Mouse (Mus musculus): ENCODE results near the gene Sox21. TPM values are rescaled to one million over a fixed set of nuclear protein-coding genes. Genes with fewer than 3 reads are reported as not detected.
A peak's percentile ranks its signal among the peaks of the same experiment; 100 is the strongest.

The Sox21 gene
- polyA plus RNA-seq, 1 experiment: not detected

DNA sequence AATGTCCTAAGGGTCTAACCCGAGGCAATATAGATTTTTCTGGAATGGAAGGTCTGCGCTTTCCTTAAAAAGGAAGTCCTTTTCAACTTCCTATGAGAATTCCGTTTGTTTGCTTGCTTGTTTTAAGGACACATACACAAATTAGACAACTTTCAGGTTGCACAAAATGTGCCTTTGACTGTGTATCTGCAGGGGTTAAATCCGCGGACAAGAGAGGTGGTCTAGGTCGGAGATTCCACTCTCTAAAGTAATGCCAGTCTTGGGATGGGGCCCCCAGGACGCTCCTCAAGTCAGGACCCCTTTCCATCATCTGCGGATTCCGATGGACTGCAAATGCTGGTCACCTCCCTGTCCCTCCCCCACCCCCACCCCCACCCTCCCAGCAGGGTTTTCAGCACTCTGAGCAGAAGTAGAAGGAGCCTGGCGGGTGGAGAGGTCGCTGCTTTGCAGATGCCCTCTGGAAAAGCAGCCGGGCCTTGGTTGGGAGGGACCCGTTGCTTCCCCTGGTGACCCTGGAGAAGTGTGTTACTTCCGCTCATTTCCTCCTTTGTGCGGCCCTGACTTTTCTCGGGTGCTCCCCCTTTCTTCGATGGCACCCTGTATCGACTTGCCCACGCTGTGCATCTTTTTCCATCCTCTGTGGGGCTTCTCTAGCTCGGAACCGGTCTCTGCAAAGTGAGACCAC, 10.2 kb downstream of the Sox21 start:
- peaks cover 92% of the 10 kb centered on the region for H3K27me3 ChIP-seq (replicated peaks)
- H3K4me3 ChIP-seq (replicated peaks): peak overlapping the region; percentile 7
- H3K4me1 ChIP-seq: peaks cover 22% of the 10 kb centered on the region
- no peaks in the 10 kb centered on the region for H3K36me3 ChIP-seq (replicated peaks; ENCODE audit: low read length)
- TF ChIP-seq FLI1 (IDR thresholded peaks at IDR 0.05; ENCODE audit: low read length) (no peak), GATA1 (IDR thresholded peaks at IDR 0.05; ENCODE audit: borderline replicate concordance, low read length) (no peak)
- H3K9me3 ChIP-seq: peaks cover 9% of the 10 kb centered on the region

DNA sequence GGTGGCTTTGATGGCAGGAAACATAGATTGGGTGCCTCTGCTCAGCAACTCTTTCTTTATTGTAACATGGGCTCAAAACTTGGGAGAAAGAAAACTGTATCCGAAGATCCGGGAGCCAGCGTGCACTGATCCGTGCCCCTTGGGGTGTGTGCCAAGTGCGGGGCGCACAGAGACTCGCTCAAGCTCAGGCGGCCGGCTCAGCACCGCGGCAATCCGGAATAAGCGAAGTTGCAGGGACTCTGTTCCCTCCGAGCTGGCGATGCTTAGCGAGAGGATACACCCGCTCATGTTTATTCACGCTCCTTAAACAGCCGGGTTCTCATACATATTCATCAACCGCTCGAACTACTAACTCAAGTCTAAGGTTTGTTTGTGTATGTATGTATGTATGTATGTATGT, 10.9 kb downstream of the Sox21 start:
- no peaks in the 10 kb centered on the region for H3K36me3 ChIP-seq (replicated peaks; ENCODE audit: low read length)
- H3K4me1 ChIP-seq: peaks cover 15% of the 10 kb centered on the region
- no peak for TF ChIP-seq GATA1 (IDR thresholded peaks at IDR 0.05; ENCODE audit: borderline replicate concordance, low read length)
- no peak for TF ChIP-seq FLI1 (IDR thresholded peaks at IDR 0.05; ENCODE audit: low read length)
- peaks cover 16% of the 10 kb centered on the region for H3K9me3 ChIP-seq
- H3K27me3 ChIP-seq (replicated peaks): peaks cover 91% of the 10 kb centered on the region
- H3K4me3 ChIP-seq (replicated peaks): peak overlapping the region; percentile 79

- peaks cover 14% of the 10 kb centered on the region for H3K4me1 ChIP-seq
- no peak overlapping the region for H3K4me3 ChIP-seq (replicated peaks)
- TF ChIP-seq GATA1 (IDR thresholded peaks at IDR 0.05; ENCODE audit: borderline replicate concordance, low read length): no peak
- TF ChIP-seq FLI1 (IDR thresholded peaks at IDR 0.05; ENCODE audit: low read length): no peak
- H3K36me3 ChIP-seq (replicated peaks; ENCODE audit: low read length): no peaks in the 10 kb centered on the region
- peaks cover 86% of the 10 kb centered on the region for H3K27me3 ChIP-seq (replicated peaks)
- H3K9me3 ChIP-seq: peaks cover 20% of the 10 kb centered on the region
Measured at GRCm38 (mm10) chr14:118225061-118225743, 11.6 kb downstream of the Sox21 start.

DNA sequence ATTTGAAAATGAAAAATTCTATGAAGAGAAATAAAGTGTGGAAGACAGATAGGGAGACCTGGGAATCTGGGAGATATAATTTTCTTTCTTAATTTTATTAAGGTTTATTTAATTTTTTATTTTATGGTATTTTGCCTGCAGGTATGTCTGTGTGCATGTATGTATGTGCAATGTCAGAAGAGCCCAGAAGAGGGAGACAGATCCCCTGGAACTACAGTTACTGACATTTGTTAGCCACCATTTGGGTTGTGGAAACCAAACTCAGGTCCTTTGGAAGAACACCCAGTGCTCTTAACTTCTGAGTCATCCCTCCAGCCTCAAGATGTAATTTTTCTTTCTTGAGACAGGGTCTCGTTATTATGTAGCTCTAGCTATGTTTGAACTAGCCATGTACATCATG, 15.9 kb downstream of the Sox21 start:
- H3K4me1 ChIP-seq: peaks cover 6% of the 10 kb centered on the region
- no peaks in the 10 kb centered on the region for H3K36me3 ChIP-seq (replicated peaks; ENCODE audit: low read length)
- H3K27me3 ChIP-seq (replicated peaks): peaks cover 60% of the 10 kb centered on the region
- TF ChIP-seq GATA1 (IDR thresholded peaks at IDR 0.05; ENCODE audit: borderline replicate concordance, low read length): no peak
- no peak for TF ChIP-seq FLI1 (IDR thresholded peaks at IDR 0.05; ENCODE audit: low read length)
- no peak overlapping the region for H3K4me3 ChIP-seq (replicated peaks)
- H3K9me3 ChIP-seq: peaks cover 32% of the 10 kb centered on the region

DNA sequence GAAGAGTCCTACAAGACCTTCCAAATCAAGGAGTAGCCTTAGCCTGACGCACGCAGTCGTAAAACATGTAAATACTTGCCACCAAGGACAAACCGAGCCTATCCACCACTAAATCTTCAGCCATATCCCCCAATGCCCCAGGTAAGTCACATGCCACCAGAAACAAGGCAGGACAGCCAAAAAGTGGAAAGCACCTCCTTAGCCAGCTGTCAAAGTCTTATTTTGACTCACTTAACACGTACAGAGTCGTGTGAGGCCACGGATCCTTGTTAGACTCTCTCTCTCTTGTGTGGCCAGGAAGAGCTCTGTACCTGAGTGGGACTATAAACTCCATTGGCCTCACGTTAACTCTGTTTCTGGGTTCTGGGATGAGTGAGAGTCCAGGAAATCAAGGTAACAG, 20.0 kb downstream of the Sox21 start:
- Histone ChIP-seq H3K4me3 (replicated peaks) (no peak overlapping the region), H3K27me3 (replicated peaks) (peaks cover 35% of the 10 kb centered on the region), H3K36me3 (replicated peaks; ENCODE audit: low read length) (no peaks in the 10 kb centered on the region), H3K9me3 (peaks cover 26% of the 10 kb centered on the region), H3K4me1 (peaks cover 4% of the 10 kb centered on the region; the same call in 1 of the 2 replicates)
- TF ChIP-seq FLI1 (IDR thresholded peaks at IDR 0.05; ENCODE audit: low read length): no peak
- TF ChIP-seq GATA1 (IDR thresholded peaks at IDR 0.05; ENCODE audit: borderline replicate concordance, low read length): no peak

DNA sequence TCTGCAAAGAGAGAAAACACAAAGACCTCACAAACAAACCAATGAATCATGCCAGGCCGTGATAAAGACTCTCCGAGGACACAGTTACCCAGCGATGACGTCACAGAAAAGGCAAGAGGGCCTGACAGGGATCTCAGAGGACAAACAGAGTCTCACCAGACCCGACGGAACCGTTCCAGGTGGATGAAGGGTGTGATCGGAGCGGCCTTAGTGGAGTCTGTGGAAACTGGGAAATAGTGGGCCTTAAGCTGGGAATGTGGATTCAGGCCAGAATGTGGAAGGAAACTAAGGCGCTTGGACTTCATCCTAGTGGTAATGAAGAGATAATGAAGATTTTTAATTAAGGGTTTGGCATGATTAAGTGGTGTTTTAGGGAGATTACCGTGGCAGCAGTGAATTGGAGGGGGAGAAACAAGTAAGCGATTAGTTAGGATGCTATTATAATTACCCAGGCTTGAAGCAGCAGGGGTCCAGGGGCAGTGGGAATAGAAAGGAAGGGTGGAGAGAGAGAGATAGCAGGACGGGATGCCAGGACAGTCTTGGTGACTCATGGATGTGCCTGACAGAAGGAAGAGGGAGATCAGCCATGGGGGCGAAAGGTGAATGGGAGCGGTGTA, 24.5 kb downstream of the Sox21 start:
- no peak overlapping the region for H3K4me3 ChIP-seq (replicated peaks)
- TF ChIP-seq GATA1 (IDR thresholded peaks at IDR 0.05; ENCODE audit: borderline replicate concordance, low read length): no peak
- no peak for TF ChIP-seq FLI1 (IDR thresholded peaks at IDR 0.05; ENCODE audit: low read length)
- H3K9me3 ChIP-seq: peaks cover 2% of the 10 kb centered on the region; the same call in 1 of the 2 replicates

GRCm38 (mm10) chr14:118209642-118210041, 27.2 kb downstream of the Sox21 start:
- H3K9me3 ChIP-seq: peaks cover 6% of the 10 kb centered on the region; the same call in 1 of the 2 replicates

More for the DNA sequence above, 24.5 kb downstream of the Sox21 start:
- H3K36me3 ChIP-seq (replicated peaks; ENCODE audit: low read length): no peaks in the 10 kb centered on the region
- peaks cover 4% of the 10 kb centered on the region; the same call in 1 of the 2 replicates for H3K4me1 ChIP-seq
- H3K27me3 ChIP-seq (replicated peaks): peaks cover 23% of the 10 kb centered on the region

DNA sequence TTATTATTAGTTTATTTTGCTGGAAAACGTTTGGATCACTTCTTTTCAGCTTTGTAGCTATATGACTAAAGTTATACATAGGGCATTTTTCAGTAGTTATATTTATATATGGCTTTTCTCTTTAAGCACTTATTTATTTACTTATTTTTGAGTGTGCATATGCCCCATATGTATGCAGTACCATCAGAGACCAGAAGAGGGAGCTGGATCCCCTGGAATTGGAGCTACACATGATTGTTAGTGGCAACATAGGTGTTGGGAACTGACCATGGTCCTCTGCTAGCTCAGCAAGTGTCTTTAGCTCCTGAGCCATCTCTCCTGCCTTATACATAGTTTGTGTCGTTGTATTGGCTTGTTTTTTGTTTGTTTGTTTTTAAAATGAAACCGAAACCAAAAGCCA, 29.5 kb downstream of the Sox21 start:
- Histone ChIP-seq H3K36me3 (replicated peaks; ENCODE audit: low read length) (no peaks in the 10 kb centered on the region), H3K4me1 (no peaks in the 10 kb centered on the region; the same call in 1 of the 2 replicates), H3K27me3 (replicated peaks) (peaks cover 8% of the 10 kb centered on the region), H3K9me3 (peaks cover 12% of the 10 kb centered on the region; the same call in 1 of the 2 replicates), H3K4me3 (replicated peaks) (peak overlapping the region; percentile 81)
- TF ChIP-seq FLI1 (IDR thresholded peaks at IDR 0.05; ENCODE audit: low read length): no peak
- no peak for TF ChIP-seq GATA1 (IDR thresholded peaks at IDR 0.05; ENCODE audit: borderline replicate concordance, low read length)

More at GRCm38 (mm10) chr14:118209642-118210041, 27.2 kb downstream of the Sox21 start:
- peaks cover 16% of the 10 kb centered on the region for H3K27me3 ChIP-seq (replicated peaks)
- H3K36me3 ChIP-seq (replicated peaks; ENCODE audit: low read length): no peaks in the 10 kb centered on the region
- TF ChIP-seq FLI1 (IDR thresholded peaks at IDR 0.05; ENCODE audit: low read length) (no peak), GATA1 (IDR thresholded peaks at IDR 0.05; ENCODE audit: borderline replicate concordance, low read length) (no peak)
- no peak overlapping the region for H3K4me3 ChIP-seq (replicated peaks)
- H3K4me1 ChIP-seq: peaks cover 4% of the 10 kb centered on the region; the same call in 1 of the 2 replicates

DNA sequence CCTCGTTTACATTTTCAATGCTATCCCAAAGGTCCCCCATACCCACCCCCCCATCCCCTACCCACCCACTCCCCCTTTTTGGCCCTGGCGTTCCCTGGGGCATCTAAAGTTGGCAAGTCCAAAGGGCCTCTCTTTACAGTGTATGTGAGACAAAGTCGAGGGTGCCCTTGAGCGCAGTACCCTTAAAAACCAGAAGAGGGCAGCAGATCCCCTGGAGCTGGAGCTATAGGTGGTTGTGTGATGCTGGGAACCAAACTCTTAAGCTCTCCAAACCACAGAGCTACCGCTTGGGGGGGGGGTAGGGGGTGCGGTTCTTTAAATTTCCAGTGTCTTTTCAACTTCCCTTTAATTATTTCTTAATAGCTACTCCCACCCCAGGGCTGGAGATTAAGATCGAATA, 33.8 kb downstream of the Sox21 start:
- Histone ChIP-seq H3K4me3 (replicated peaks) (no peak overlapping the region), H3K36me3 (replicated peaks; ENCODE audit: low read length) (no peaks in the 10 kb centered on the region), H3K9me3 (peaks cover 28% of the 10 kb centered on the region), H3K4me1 (no peaks in the 10 kb centered on the region), H3K27me3 (replicated peaks) (peaks cover 5% of the 10 kb centered on the region)
- TF ChIP-seq GATA1 (IDR thresholded peaks at IDR 0.05; ENCODE audit: borderline replicate concordance, low read length): no peak

DNA sequence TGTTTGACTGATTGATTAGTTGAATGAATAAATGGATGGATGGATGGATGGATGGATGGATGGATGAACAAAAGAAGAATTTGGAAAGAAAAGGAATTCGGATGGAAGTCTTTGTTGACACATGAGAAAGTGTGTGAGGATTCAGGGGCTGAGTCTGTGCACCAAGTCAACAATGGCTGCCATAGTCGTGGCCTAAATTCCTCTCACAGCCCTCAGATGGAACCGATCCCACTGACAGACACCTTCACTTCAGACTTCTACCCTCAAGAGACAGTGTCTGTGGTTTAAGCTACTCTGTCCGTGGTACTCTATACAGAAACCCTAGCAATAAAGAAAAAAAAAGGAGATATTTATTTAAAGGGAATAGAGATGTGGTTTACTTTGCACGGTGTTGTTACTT, 34.8 kb downstream of the Sox21 start:
- peaks cover 11% of the 10 kb centered on the region for H3K27me3 ChIP-seq (replicated peaks)
- H3K4me3 ChIP-seq (replicated peaks): no peak overlapping the region
- peaks cover 24% of the 10 kb centered on the region for H3K9me3 ChIP-seq
- TF ChIP-seq GATA1 (IDR thresholded peaks at IDR 0.05; ENCODE audit: borderline replicate concordance, low read length) (no peak), FLI1 (IDR thresholded peaks at IDR 0.05; ENCODE audit: low read length) (no peak)
- no peaks in the 10 kb centered on the region for H3K36me3 ChIP-seq (replicated peaks; ENCODE audit: low read length)
- no peaks in the 10 kb centered on the region for H3K4me1 ChIP-seq
